Comparison of ENCODE assay signal across 27 mouse cellular contexts in the genomic region with DNA sequence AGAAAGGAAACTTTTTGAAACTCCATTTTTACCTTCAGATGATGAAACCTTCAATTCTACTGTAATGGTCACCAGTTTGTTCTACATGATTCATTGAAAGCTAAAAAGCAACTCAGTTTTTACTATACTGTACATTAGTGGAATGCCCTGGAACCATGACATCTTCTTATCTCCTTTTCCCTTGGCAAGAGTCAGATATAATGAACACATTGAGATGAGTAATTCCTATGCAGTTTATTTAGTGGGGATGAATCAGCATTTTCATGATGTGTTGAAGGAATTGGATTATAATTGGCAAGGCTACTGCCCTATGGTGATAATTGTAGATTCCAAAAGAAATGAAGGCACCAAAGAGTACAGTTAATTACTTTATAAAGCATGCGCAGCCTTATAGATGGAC.
DNase-seq lines count a peak whose midpoint lies in the region; ATAC-seq and TF ChIP-seq lines count a peak whose summit lies in the region.
"Had no signal": no experiment of that assay in that cellular context is flagged by ENCODE, and none has a peak within 500 bp of the region (broad histone marks: within the 10 kb centered on the region; RNA-seq: fewer than 3 reads in every experiment).

No protein-coding gene starts in this region.

- H3K4me1 ChIP-seq in embryonic fibroblast, embryonic 13.5 days (ENCODE audit: control insufficient read depth, insufficient read depth, low read length): peaks cover 8% of the 10 kb centered on the region
- H3K4me1 ChIP-seq in neural tube, embryonic 15.5 days: no peaks in the 10 kb centered on the region
- H3K4me1 ChIP-seq in hindbrain, embryonic 13.5 days (replicated peaks): no peaks in the 10 kb centered on the region
- H3K4me1 ChIP-seq: embryonic facial prominence, embryonic 10.5 days; embryonic facial prominence, embryonic 12.5 days; forebrain, embryonic 10.5 days had no signal

- H3K4me3 ChIP-seq in embryonic fibroblast, embryonic 13.5 days (ENCODE audit: insufficient read depth, low read length): no peak overlapping the region
- H3K4me3 ChIP-seq in neural tube, embryonic 15.5 days (replicated peaks): no peak overlapping the region
- no peak overlapping the region for H3K4me3 ChIP-seq in hindbrain, embryonic 13.5 days
- H3K4me3 ChIP-seq: embryonic facial prominence, embryonic 10.5 days; embryonic facial prominence, embryonic 12.5 days; erythroblast, embryonic 14.5 days; forebrain, embryonic 10.5 days; forebrain, embryonic 12.5 days had no signal

- H3K27ac ChIP-seq in embryonic fibroblast, embryonic 13.5 days (ENCODE audit: insufficient read depth, low read length): peak overlapping the region; percentile 95
- H3K27ac ChIP-seq in neural tube, embryonic 15.5 days (replicated peaks): no peak overlapping the region
- H3K27ac ChIP-seq in hindbrain, embryonic 13.5 days: no peak overlapping the region
- H3K27ac ChIP-seq: embryonic facial prominence, embryonic 10.5 days; embryonic facial prominence, embryonic 12.5 days; forebrain, embryonic 10.5 days; forebrain, embryonic 12.5 days had no signal

- no peak for TF ChIP-seq CTCF in embryonic fibroblast, embryonic 13.5 days (IDR thresholded peaks at IDR 0.05; ENCODE audit: borderline replicate concordance, insufficient read depth, low read length)

- H3K9me3 ChIP-seq in neural tube, embryonic 15.5 days (replicated peaks): peaks cover 5% of the 10 kb centered on the region; the same call in 1 of the 2 replicates
- H3K9me3 ChIP-seq in hindbrain, embryonic 13.5 days: peaks cover 5% of the 10 kb centered on the region; the same call in 1 of the 2 replicates

- DNase-seq in 3T3-L1 (ENCODE audit: low read depth, low spot score): peak; percentile 84
- DNase-seq in Muller cell, postnatal 12 days (ENCODE audit: inconsistent ontology term): peak; percentile 43
- no peak for DNase-seq in left cerebral cortex, adult 8-10 months (ENCODE audit: low spot score in 2 of 2)
- DNase-seq in lung, postnatal 4 days: no peak
- DNase-seq: adrenal gland, adult 8-10 months; adrenal gland, postnatal 14 days; adrenal gland, postnatal 36 days; cerebellum, adult 11-12 months; cerebellum, adult 2 months; cerebellum, adult 9-10 months; cerebellum, postnatal 10 days; cerebellum, postnatal 25 days had no signal

- H3K27me3 ChIP-seq in neural tube, embryonic 15.5 days (replicated peaks): no peaks in the 10 kb centered on the region
- no peaks in the 10 kb centered on the region for H3K27me3 ChIP-seq in hindbrain, embryonic 13.5 days
- H3K27me3 ChIP-seq: CH12.LX; embryonic facial prominence, embryonic 12.5 days; forebrain, embryonic 12.5 days; Patski had no signal

- no peaks in the 10 kb centered on the region for H3K36me3 ChIP-seq in neural tube, embryonic 15.5 days
- no peaks in the 10 kb centered on the region for H3K36me3 ChIP-seq in hindbrain, embryonic 13.5 days
- H3K36me3 ChIP-seq: embryonic facial prominence, embryonic 10.5 days; embryonic facial prominence, embryonic 12.5 days; forebrain, embryonic 10.5 days; forebrain, embryonic 12.5 days; G1E had no signal

- no peak overlapping the region for H3K4me2 ChIP-seq in neural tube, embryonic 15.5 days
- H3K4me2 ChIP-seq in hindbrain, embryonic 13.5 days: no peak overlapping the region
- H3K4me2 ChIP-seq: embryonic facial prominence, embryonic 12.5 days; forebrain, embryonic 12.5 days had no signal

- WGBS in neural tube, embryonic 15.5 days: 98% methylated on average over 1 of the region's 1 CpGs
- 98% methylated on average over 1 of the region's 1 CpGs for WGBS in hindbrain, embryonic 13.5 days

- TF ChIP-seq POLR2A in embryonic fibroblast, embryonic 13.5 days (IDR thresholded peaks at IDR 0.05; ENCODE audit: low read depth, low read length): no peak

- no peak for ATAC-seq in neural tube, embryonic 15.5 days (ENCODE audit: low FRiP score)
- no peak for ATAC-seq in hindbrain, embryonic 13.5 days (ENCODE audit: low FRiP score)
- ATAC-seq: activated CD4-positive, CD25-positive, alpha-beta regulatory T cell, adult 4 months; CD4-positive, CD25-positive, alpha-beta regulatory T cell, adult 4 months; forebrain, embryonic 14.5 days; forebrain, embryonic 16.5 days; Patski had no signal

- no peak overlapping the region for H3K9ac ChIP-seq in neural tube, embryonic 15.5 days (replicated peaks)
- no peak overlapping the region for H3K9ac ChIP-seq in hindbrain, embryonic 13.5 days
- H3K9ac ChIP-seq: embryonic facial prominence, embryonic 12.5 days; forebrain, embryonic 12.5 days had no signal

Comparison
In these comparisons a context has a peak if more than half of its experiments do, and no peak if none do; other contexts are left out.
1. DNase-seq: peak in 3T3-L1 (single experiment) and Muller cell, postnatal 12 days (single experiment); none in left cerebral cortex, adult 8-10 months (0 of 2) and lung, postnatal 4 days (0 of 2).